Comparison of ENCODE assay signal across 13 mouse cellular contexts in the genomic region with DNA sequence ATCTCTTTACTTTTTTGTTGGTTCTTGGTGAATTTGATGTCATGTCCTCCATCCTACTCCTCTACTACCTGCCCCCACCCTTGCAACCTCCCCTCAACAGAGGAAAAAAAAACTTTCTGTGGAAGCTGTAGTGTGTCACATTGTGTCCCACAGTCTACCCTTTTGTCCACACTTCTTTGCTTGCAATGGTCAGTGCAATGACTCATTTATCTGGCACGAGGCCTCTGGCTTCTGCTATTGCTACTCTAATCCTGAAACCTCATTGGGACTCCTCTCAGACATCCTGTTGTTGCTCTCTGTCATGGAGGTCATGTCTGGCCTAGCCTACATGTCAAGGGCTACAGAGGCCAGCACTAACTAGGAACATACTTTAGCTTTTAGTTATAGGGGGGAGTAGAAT. TPM values are rescaled to one million over a fixed set of nuclear protein-coding genes. Genes with fewer than 3 reads are reported as not detected.
DNase-seq lines count a peak whose midpoint lies in the region; ATAC-seq and TF ChIP-seq lines count a peak whose summit lies in the region.
"Had no signal": no experiment of that assay in that cellular context is flagged by ENCODE, and none has a peak within 500 bp of the region (broad histone marks: within the 10 kb centered on the region; RNA-seq: fewer than 3 reads in every experiment).

No protein-coding gene starts in this region.

- TF ChIP-seq POLR2A in cerebellum, adult 2 months (IDR thresholded peaks at IDR 0.05; ENCODE audit: borderline replicate concordance, insufficient read depth, low read length) = no peak

- H3K4me3 ChIP-seq in liver, postnatal 0 days (ENCODE audit: low read depth, low read length) = no peak overlapping the region
- no peak overlapping the region for H3K4me3 ChIP-seq in liver, embryonic 11.5 days (ENCODE audit: low read depth, low read length)
- no peak overlapping the region for H3K4me3 ChIP-seq in heart, postnatal 0 days (ENCODE audit: low read depth, low read length)
- H3K4me3 ChIP-seq in cerebellum, adult 2 months (replicated peaks; ENCODE audit: insufficient read depth, low read depth, low read length) = no peak overlapping the region
- H3K4me3 ChIP-seq: forebrain, embryonic 10.5 days; heart, adult 2 months had no signal

- TF ChIP-seq CTCF in liver, postnatal 0 days (IDR thresholded peaks at IDR 0.05; ENCODE audit: low read depth) = no peak
- no peak for TF ChIP-seq CTCF in heart, postnatal 0 days (IDR thresholded peaks at IDR 0.05; ENCODE audit: low read depth)
- no peak for TF ChIP-seq CTCF in cerebellum, adult 2 months (IDR thresholded peaks at IDR 0.05; ENCODE audit: borderline replicate concordance, insufficient read depth, low read depth, low read length)

- ATAC-seq in liver, postnatal 0 days = 0 out of 2 replicates have a peak, but pooled peaks have one; percentile 27
- ATAC-seq in liver, embryonic 11.5 days (replicated peaks; ENCODE audit: low FRiP score) = no peak
- ATAC-seq in heart, postnatal 0 days (ENCODE audit: insufficient read depth, low read depth) = peak; percentile 14; the same call in 1 of the 2 replicates

- 17% methylated on average over 1 of the region's 1 CpGs for WGBS in liver, postnatal 0 days (ENCODE audit: insufficient replicate concordance)
- 38% methylated on average over 1 of the region's 1 CpGs for WGBS in liver, embryonic 11.5 days
- WGBS in heart, postnatal 0 days = 22% methylated on average over 1 of the region's 1 CpGs
- 24% methylated on average over 1 of the region's 1 CpGs for WGBS in cerebellum, adult 2 months

- no peak overlapping the region for H3K27ac ChIP-seq in liver, postnatal 0 days (ENCODE audit: low read depth)
- no peak overlapping the region for H3K27ac ChIP-seq in liver, embryonic 11.5 days (ENCODE audit: low read depth, low read length)
- no peak overlapping the region for H3K27ac ChIP-seq in heart, postnatal 0 days (ENCODE audit: low read depth)
- H3K27ac ChIP-seq in cerebellum, adult 2 months (ENCODE audit: insufficient read depth, low read length) = no peak overlapping the region
- H3K27ac ChIP-seq: forebrain, embryonic 10.5 days; heart, adult 2 months; liver, embryonic 14.5 days had no signal

- peaks cover under 1% of the 10 kb centered on the region for H3K4me1 ChIP-seq in liver, postnatal 0 days (ENCODE audit: insufficient read depth)
- H3K4me1 ChIP-seq in liver, embryonic 11.5 days (replicated peaks; ENCODE audit: control insufficient read depth, insufficient read depth, low read length) = 0 out of 2 replicates have a peak, but pooled peaks cover under 1% of the 10 kb centered on the region
- peaks cover 4% of the 10 kb centered on the region; the same call in 1 of the 2 replicates for H3K4me1 ChIP-seq in heart, postnatal 0 days (ENCODE audit: control insufficient read depth, insufficient read depth)
- no peaks in the 10 kb centered on the region for H3K4me1 ChIP-seq in cerebellum, adult 2 months (ENCODE audit: control insufficient read depth, insufficient read depth, low read length)
- H3K4me1 ChIP-seq: forebrain, embryonic 10.5 days had no signal

- peak; percentile 13 for DNase-seq in adrenal gland, postnatal 10 days
- DNase-seq in adrenal gland, postnatal 4 days (ENCODE audit: low spot score in 2 of 2) = no peak
- DNase-seq in liver, postnatal 0 days = no peak
- DNase-seq in liver, embryonic 11.5 days (ENCODE audit: low spot score) = no peak
- DNase-seq in adrenal gland, postnatal 25 days = peak; percentile 43
- peak; percentile 19 for DNase-seq in heart, postnatal 0 days (ENCODE audit: low spot score)
- DNase-seq in thymus, postnatal 25 days = no peak
- no peak for DNase-seq in cerebellum, adult 2 months
- DNase-seq: cerebellum, adult 18-20 months had no signal

- H3K27me3 ChIP-seq in liver, postnatal 0 days (ENCODE audit: insufficient read depth, low read length) = no peaks in the 10 kb centered on the region
- no peaks in the 10 kb centered on the region for H3K27me3 ChIP-seq in liver, embryonic 11.5 days (replicated peaks; ENCODE audit: control insufficient read depth, insufficient read depth, low read length)
- no peaks in the 10 kb centered on the region for H3K27me3 ChIP-seq in heart, postnatal 0 days (ENCODE audit: control insufficient read depth, insufficient read depth, low read length)
- H3K27me3 ChIP-seq in cerebellum, adult 2 months (ENCODE audit: control insufficient read depth, insufficient read depth, low read length) = no peaks in the 10 kb centered on the region

- no peaks in the 10 kb centered on the region for H3K9me3 ChIP-seq in liver, postnatal 0 days (ENCODE audit: low read length)
- no peaks in the 10 kb centered on the region for H3K9me3 ChIP-seq in liver, embryonic 11.5 days (ENCODE audit: control insufficient read depth, low read length)
- no peaks in the 10 kb centered on the region for H3K9me3 ChIP-seq in heart, postnatal 0 days (replicated peaks; ENCODE audit: control insufficient read depth, low read length)
- H3K9me3 ChIP-seq: forebrain, embryonic 10.5 days; G1E had no signal

- no peak for TF ChIP-seq EP300 in liver, postnatal 0 days (IDR thresholded peaks at IDR 0.05; ENCODE audit: low read depth)
- no peak for TF ChIP-seq EP300 in heart, postnatal 0 days (IDR thresholded peaks at IDR 0.05; ENCODE audit: low read depth)

- no peak overlapping the region for H3K9ac ChIP-seq in liver, postnatal 0 days (replicated peaks)
- H3K9ac ChIP-seq in liver, embryonic 11.5 days (ENCODE audit: low read depth, low read length) = no peak overlapping the region
- H3K9ac ChIP-seq in heart, postnatal 0 days (replicated peaks; ENCODE audit: low read depth, low read length) = no peak overlapping the region
- H3K9ac ChIP-seq: liver, embryonic 14.5 days had no signal

- H3K4me2 ChIP-seq in liver, postnatal 0 days (ENCODE audit: low read depth, low read length) = no peak overlapping the region
- H3K4me2 ChIP-seq in liver, embryonic 11.5 days = no peak overlapping the region
- H3K4me2 ChIP-seq in heart, postnatal 0 days (ENCODE audit: low read depth, low read length) = no peak overlapping the region

- H3K36me3 ChIP-seq in liver, postnatal 0 days (replicated peaks; ENCODE audit: insufficient read depth, low read length) = no peaks in the 10 kb centered on the region
- no peaks in the 10 kb centered on the region for H3K36me3 ChIP-seq in liver, embryonic 11.5 days (ENCODE audit: control insufficient read depth, insufficient read depth, low read length)
- no peaks in the 10 kb centered on the region for H3K36me3 ChIP-seq in heart, postnatal 0 days (replicated peaks; ENCODE audit: control insufficient read depth, insufficient read depth, low read length)
- H3K36me3 ChIP-seq: forebrain, embryonic 10.5 days; G1E had no signal

RNA-seq across cellular contexts. Expression of a gene that starts 5.7 kb away (rescaled TPM):
- total RNA-seq in adrenal gland, postnatal 10 days (2021) = 10 to 100 TPM; 30.6 to 47.9 TPM
- 10 to 100 TPM; 52.3 TPM for total RNA-seq in adrenal gland, postnatal 4 days (2021)
- 7.8 and 8.0 TPM in 2 replicates for polyA plus RNA-seq in liver, postnatal 0 days (2015; fragmentation: Nextera tagmentation; extraction: Ambion mirVana)
- 47.5 and 49.3 TPM in 2 replicates for polyA plus RNA-seq in liver, embryonic 11.5 days (2014; fragmentation: Nextera tagmentation; extraction: Ambion mirVana)
- total RNA-seq in adrenal gland, postnatal 25 days (2021) = 32.3 and 49.0 TPM in 2 replicates
- total RNA-seq in heart, postnatal 0 days (2014; rRNA removed; ENCODE audit: low replicate concordance) = 42.0 and 47.4 TPM in 2 replicates
- polyA plus RNA-seq in heart, postnatal 0 days (2015; fragmentation: Nextera tagmentation; extraction: Ambion mirVana) = 21.7 and 23.0 TPM in 2 replicates
- 101 and 106 TPM in 2 replicates for polyA plus RNA-seq in cerebellum, adult 2 months (2012; rRNA removed)
- polyA plus RNA-seq: G1E had no signal

RNA-seq across cellular contexts. Expression of a gene that starts 21.0 kb away (rescaled TPM):
- total RNA-seq in adrenal gland, postnatal 10 days (2021) = 10 to 100 TPM; 42.7 to 55.3 TPM
- total RNA-seq in adrenal gland, postnatal 4 days (2021) = 10 to 100 TPM; 68.8 to 70.3 TPM
- 11.0 and 11.6 TPM in 2 replicates for polyA plus RNA-seq in liver, postnatal 0 days (2015; fragmentation: Nextera tagmentation; extraction: Ambion mirVana)
- 44.8 and 46.7 TPM in 2 replicates for polyA plus RNA-seq in liver, embryonic 11.5 days (2014; fragmentation: Nextera tagmentation; extraction: Ambion mirVana)
- total RNA-seq in adrenal gland, postnatal 25 days (2021) = 74.8 and 76.0 TPM in 2 replicates
- 40.2 and 63.7 TPM in 2 replicates for total RNA-seq in heart, postnatal 0 days (2014; rRNA removed; ENCODE audit: low replicate concordance)
- polyA plus RNA-seq in heart, postnatal 0 days (2015; fragmentation: Nextera tagmentation; extraction: Ambion mirVana) = 18.0 and 18.6 TPM in 2 replicates
- polyA plus RNA-seq in cerebellum, adult 2 months (2012; rRNA removed) = 73.1 and 78.7 TPM in 2 replicates

RNA-seq across cellular contexts. Expression of a gene that starts 43.4 kb away (rescaled TPM):
- total RNA-seq in adrenal gland, postnatal 10 days (2021) = 10 to 100 TPM; 15.0 to 16.7 TPM
- total RNA-seq in adrenal gland, postnatal 4 days (2021) = 10 to 100 TPM; 29.3 to 33.9 TPM
- 0.97 and 1.6 TPM in 2 replicates for polyA plus RNA-seq in liver, postnatal 0 days (2015; fragmentation: Nextera tagmentation; extraction: Ambion mirVana)
- polyA plus RNA-seq in liver, embryonic 11.5 days (2014; fragmentation: Nextera tagmentation; extraction: Ambion mirVana) = 5.8 and 6.9 TPM in 2 replicates
- total RNA-seq in adrenal gland, postnatal 25 days (2021) = 8.6 and 8.7 TPM in 2 replicates
- 19.3 and 25.4 TPM in 2 replicates for total RNA-seq in heart, postnatal 0 days (2014; rRNA removed; ENCODE audit: low replicate concordance)
- polyA plus RNA-seq in heart, postnatal 0 days (2015; fragmentation: Nextera tagmentation; extraction: Ambion mirVana) = 2.6 and 2.8 TPM in 2 replicates
- 2.1 and 2.5 TPM in 2 replicates for polyA plus RNA-seq in cerebellum, adult 2 months (2012; rRNA removed)
- total RNA-seq: G1E had no signal
- polyA plus RNA-seq: G1E had no signal

Comparison
In these comparisons a context has a peak if more than half of its experiments do, and no peak if none do; other contexts are left out.
1. DNase-seq: peak in adrenal gland, postnatal 10 days (single experiment), adrenal gland, postnatal 25 days (single experiment) and heart, postnatal 0 days (single experiment); none in adrenal gland, postnatal 4 days (0 of 2), liver, postnatal 0 days (single experiment), liver, embryonic 11.5 days (single experiment), thymus, postnatal 25 days (single experiment) and cerebellum, adult 2 months (0 of 2).